Mouse (Mus musculus): ENCODE measurements around the gene Gm35549. TPM values are rescaled to one million over a fixed set of nuclear protein-coding genes. Genes with fewer than 3 reads are reported as not detected.

Gene Gm35549
- polyA plus RNA-seq, 2 experiments, result not detected

DNA sequence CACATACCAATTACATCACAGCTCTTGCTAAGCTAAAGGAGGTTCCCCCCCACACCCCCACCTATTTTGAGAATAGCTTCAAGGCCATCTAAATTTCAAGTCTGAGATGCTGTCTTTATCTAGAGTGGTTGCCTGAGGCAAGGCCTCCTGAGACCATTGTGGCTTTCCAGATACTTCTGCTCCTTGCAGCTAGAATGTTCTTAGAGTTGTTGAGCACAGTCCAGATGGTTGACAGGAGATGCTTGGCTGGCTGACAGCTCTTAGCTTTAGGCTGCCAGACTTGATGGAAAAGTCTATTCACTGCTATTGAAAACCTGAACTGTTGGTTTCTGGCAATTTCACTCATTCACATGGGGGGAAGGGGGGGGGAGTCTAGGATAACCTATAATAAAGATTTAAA, 2.3 kb upstream of the Gm35549 start:
- H3K36me3 ChIP-seq (replicated peaks; ENCODE audit: control insufficient read depth, insufficient read depth, low read depth), result no peaks in the 10 kb centered on the region
- no peak overlapping the region for H3K27ac ChIP-seq
- no peak overlapping the region for H3K4me2 ChIP-seq (ENCODE audit: low read depth)
- ATAC-seq (ENCODE audit: insufficient read depth), result no peak
- no peak for DNase-seq (ENCODE audit: low read depth in 3 of 3, low spot score in 3 of 3)
- H3K9ac ChIP-seq (replicated peaks), result no peak overlapping the region
- H3K27me3 ChIP-seq (ENCODE audit: control insufficient read depth, insufficient read depth, low read length), result no peaks in the 10 kb centered on the region
- no peaks in the 10 kb centered on the region for H3K4me1 ChIP-seq (replicated peaks; ENCODE audit: control insufficient read depth in 2 of 2, insufficient read depth in 2 of 2, low read length in 1 of 2)
- H3K4me3 ChIP-seq (ENCODE audit: insufficient read depth in 1 of 2, low read depth in 2 of 2, low read length in 2 of 2), result no peak overlapping the region
- TF ChIP-seq EP300 (IDR thresholded peaks at IDR 0.05; ENCODE audit: low read depth), result no peak
- TF ChIP-seq CTCF (IDR thresholded peaks at IDR 0.05; ENCODE audit: low read depth), result no peak
- no peaks in the 10 kb centered on the region; the same call in none of the 2 replicates for H3K9me3 ChIP-seq (ENCODE audit: control insufficient read depth, low read length)

DNA sequence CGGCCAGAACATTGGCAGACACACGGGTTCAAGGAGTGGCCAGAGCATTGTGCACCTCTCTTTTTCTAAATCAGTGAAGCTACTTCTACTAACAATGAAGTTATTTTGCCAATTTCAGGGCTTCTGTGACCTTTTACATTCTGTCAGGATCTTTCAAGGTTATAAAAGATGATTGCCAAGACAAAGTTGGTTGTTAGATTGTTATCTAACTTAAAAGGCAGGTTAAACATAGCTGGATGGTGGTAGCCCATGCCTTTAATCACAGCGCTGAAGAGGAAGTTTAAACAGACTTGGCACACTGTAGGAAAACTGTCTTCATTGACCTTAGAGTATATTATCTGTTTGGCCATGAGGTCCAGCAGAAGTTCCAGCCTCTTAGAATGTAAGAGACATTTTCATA, 1.8 kb upstream of the Gm35549 start:
- DNase-seq (ENCODE audit: low read depth in 3 of 3, low spot score in 3 of 3) (no peak), ATAC-seq (ENCODE audit: insufficient read depth) (no peak)
- Histone ChIP-seq H3K4me1 (replicated peaks; ENCODE audit: control insufficient read depth in 2 of 2, insufficient read depth in 2 of 2, low read length in 1 of 2) (no peaks in the 10 kb centered on the region), H3K9me3 (ENCODE audit: control insufficient read depth, low read length) (no peaks in the 10 kb centered on the region; the same call in none of the 2 replicates), H3K9ac (replicated peaks) (no peak overlapping the region), H3K36me3 (replicated peaks; ENCODE audit: control insufficient read depth, insufficient read depth, low read depth) (no peaks in the 10 kb centered on the region), H3K4me2 (ENCODE audit: low read depth) (no peak overlapping the region), H3K27me3 (ENCODE audit: control insufficient read depth, insufficient read depth, low read length) (no peaks in the 10 kb centered on the region), H3K4me3 (ENCODE audit: insufficient read depth in 1 of 2, low read depth in 2 of 2, low read length in 2 of 2) (no peak overlapping the region), H3K27ac (no peak overlapping the region)
- WGBS (ENCODE audit: insufficient replicate concordance), result 74% methylated on average over 3 of the region's 3 CpGs
- TF ChIP-seq EP300 (IDR thresholded peaks at IDR 0.05; ENCODE audit: low read depth) (no peak), CTCF (IDR thresholded peaks at IDR 0.05; ENCODE audit: low read depth) (no peak)

DNA sequence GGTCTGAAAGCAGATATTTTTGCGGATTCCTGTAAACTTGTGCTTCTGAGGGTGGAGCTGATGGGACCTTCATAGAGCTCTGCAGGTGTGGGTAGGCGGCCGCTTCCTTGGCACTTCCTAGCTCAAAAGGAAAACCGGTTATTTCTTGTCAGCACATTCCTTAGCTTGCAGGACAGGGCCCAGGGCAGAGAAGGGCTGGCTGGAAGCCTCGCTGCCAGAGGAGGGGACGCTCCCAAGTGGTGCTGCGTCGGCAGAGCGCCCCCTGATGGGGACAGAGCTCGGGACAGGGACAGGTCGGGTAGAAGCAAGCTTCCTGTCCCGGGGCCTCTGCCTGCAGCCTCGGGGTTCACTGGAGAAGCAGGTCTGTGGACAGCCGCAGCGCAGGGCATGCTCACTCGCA, 6.2 kb downstream of the Gm35549 start:
- DNase-seq (ENCODE audit: low read depth in 3 of 3, low spot score in 3 of 3) (no peak), ATAC-seq (ENCODE audit: insufficient read depth) (no peak)
- WGBS (ENCODE audit: insufficient replicate concordance), result 30% methylated on average over 16 of the region's 16 CpGs
- TF ChIP-seq EP300 (IDR thresholded peaks at IDR 0.05; ENCODE audit: low read depth) (no peak), CTCF (IDR thresholded peaks at IDR 0.05; ENCODE audit: low read depth) (peak; percentile 50)
- H3K9me3 ChIP-seq (ENCODE audit: control insufficient read depth, low read length), result no peaks in the 10 kb centered on the region
- H3K36me3 ChIP-seq (replicated peaks; ENCODE audit: control insufficient read depth, insufficient read depth, low read depth), result no peaks in the 10 kb centered on the region
- H3K4me2 ChIP-seq (ENCODE audit: low read depth), result no peak overlapping the region
- H3K27me3 ChIP-seq (ENCODE audit: control insufficient read depth, insufficient read depth, low read length), result no peaks in the 10 kb centered on the region
- H3K4me1 ChIP-seq (replicated peaks; ENCODE audit: control insufficient read depth in 2 of 2, insufficient read depth in 2 of 2, low read length in 1 of 2), result no peaks in the 10 kb centered on the region
- H3K27ac ChIP-seq, result no peak overlapping the region
- H3K9ac ChIP-seq (replicated peaks), result no peak overlapping the region
- no peak overlapping the region for H3K4me3 ChIP-seq (ENCODE audit: insufficient read depth in 1 of 2, low read depth in 2 of 2, low read length in 2 of 2)

DNA sequence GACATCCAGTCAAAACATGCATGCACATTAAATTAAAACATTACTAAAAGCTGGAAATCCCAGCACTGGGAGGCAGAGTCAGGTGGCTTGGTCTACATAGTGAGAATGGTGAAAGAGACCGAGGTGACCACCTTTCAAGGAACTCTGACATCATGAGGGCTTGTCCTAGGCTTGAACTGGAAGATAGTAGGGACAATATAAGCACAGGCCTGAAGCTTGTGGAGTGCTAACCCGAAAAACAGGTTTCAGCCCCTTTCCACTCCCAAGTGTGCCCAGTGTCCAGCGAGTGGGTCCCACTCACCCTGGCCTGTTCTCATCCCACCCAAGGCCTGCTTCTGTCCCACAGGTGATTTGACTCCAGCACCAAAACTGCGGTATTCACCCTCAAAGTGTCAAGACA, 6.6 kb downstream of the Gm35549 start:
- Histone ChIP-seq H3K4me3 (ENCODE audit: insufficient read depth in 1 of 2, low read depth in 2 of 2, low read length in 2 of 2) (no peak overlapping the region), H3K4me1 (replicated peaks; ENCODE audit: control insufficient read depth in 2 of 2, insufficient read depth in 2 of 2, low read length in 1 of 2) (no peaks in the 10 kb centered on the region), H3K4me2 (ENCODE audit: low read depth) (no peak overlapping the region), H3K27ac (no peak overlapping the region), H3K27me3 (ENCODE audit: control insufficient read depth, insufficient read depth, low read length) (no peaks in the 10 kb centered on the region), H3K9ac (replicated peaks) (no peak overlapping the region), H3K36me3 (replicated peaks; ENCODE audit: control insufficient read depth, insufficient read depth, low read depth) (no peaks in the 10 kb centered on the region), H3K9me3 (ENCODE audit: control insufficient read depth, low read length) (no peaks in the 10 kb centered on the region)
- DNase-seq (ENCODE audit: low read depth in 3 of 3, low spot score in 3 of 3) (no peak), ATAC-seq (ENCODE audit: insufficient read depth) (no peak)
- WGBS (ENCODE audit: insufficient replicate concordance), result 65% methylated on average over 4 of the region's 4 CpGs
- no peak for TF ChIP-seq CTCF (IDR thresholded peaks at IDR 0.05; ENCODE audit: low read depth)
- TF ChIP-seq EP300 (IDR thresholded peaks at IDR 0.05; ENCODE audit: low read depth), result no peak

DNA sequence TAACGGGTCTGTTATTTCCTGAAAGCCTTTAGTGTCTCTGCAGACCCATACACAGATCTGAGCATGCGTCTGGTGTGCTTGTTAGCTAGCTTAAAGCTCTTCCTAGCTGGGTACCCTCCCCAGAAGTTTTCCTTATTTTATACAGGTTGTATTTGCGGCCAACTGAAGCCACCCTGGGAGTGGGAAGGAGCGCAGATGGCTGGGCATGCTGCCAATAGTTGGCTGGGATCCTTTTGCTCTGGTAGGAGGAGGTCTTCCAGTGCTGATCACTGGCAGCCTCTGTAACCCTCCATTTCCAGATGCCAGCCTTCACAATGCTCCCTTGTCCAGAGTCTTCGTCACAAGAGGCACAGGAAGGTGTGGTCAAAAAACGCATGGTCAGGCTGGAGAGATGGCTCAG, 7.0 kb downstream of the Gm35549 start:
- Histone ChIP-seq H3K4me1 (replicated peaks; ENCODE audit: control insufficient read depth in 2 of 2, insufficient read depth in 2 of 2, low read length in 1 of 2) (no peaks in the 10 kb centered on the region), H3K27me3 (ENCODE audit: control insufficient read depth, insufficient read depth, low read length) (no peaks in the 10 kb centered on the region), H3K27ac (no peak overlapping the region), H3K9me3 (ENCODE audit: control insufficient read depth, low read length) (no peaks in the 10 kb centered on the region), H3K36me3 (replicated peaks; ENCODE audit: control insufficient read depth, insufficient read depth, low read depth) (no peaks in the 10 kb centered on the region), H3K9ac (replicated peaks) (no peak overlapping the region), H3K4me3 (ENCODE audit: insufficient read depth in 1 of 2, low read depth in 2 of 2, low read length in 2 of 2) (no peak overlapping the region), H3K4me2 (ENCODE audit: low read depth) (no peak overlapping the region)
- 64% methylated on average over 6 of the region's 6 CpGs for WGBS (ENCODE audit: insufficient replicate concordance)
- TF ChIP-seq CTCF (IDR thresholded peaks at IDR 0.05; ENCODE audit: low read depth), result no peak
- TF ChIP-seq EP300 (IDR thresholded peaks at IDR 0.05; ENCODE audit: low read depth), result no peak
- no peak for ATAC-seq (ENCODE audit: insufficient read depth)
- no peak for DNase-seq (ENCODE audit: low read depth in 3 of 3, low spot score in 3 of 3)
